Mouse (Mus musculus): Measurements from ENCODE around the gene Slc22a23. TPM values are rescaled to one million over a fixed set of nuclear protein-coding genes. Genes with fewer than 3 reads are reported as not detected.

Slc22a23 gene
- total and polyA plus RNA-seq, 3 experiments: 11.1 to 14.2 (median 12.2) TPM

- intact Hi-C loops (cut with DNase I): no loop called here
- 94% methylated on average over 2 of the region's 2 CpGs for WGBS
- no peak overlapping the region for H3K9ac ChIP-seq (ENCODE audit: low read depth, low read length)
Observed at GRCm38 (mm10) chr13:34311593-34311992, 33.4 kb downstream of the Slc22a23 start.

GRCm38 (mm10) chr13:34308604-34308927, 36.4 kb downstream of the Slc22a23 start:
- Histone ChIP-seq H3K4me3 (no peak overlapping the region), H3K27ac (no peak overlapping the region), H3K79me2 (replicated peaks; ENCODE audit: control insufficient read depth, insufficient read depth, low read length) (no peaks in the 10 kb centered on the region), H3K9ac (ENCODE audit: low read depth, low read length) (no peak overlapping the region), H3K36me3 (ENCODE audit: control insufficient read depth, insufficient read depth, low read length) (no peaks in the 10 kb centered on the region), H3K4me1 (ENCODE audit: control insufficient read depth, insufficient read depth, low read length) (no peaks in the 10 kb centered on the region), H3K27me3 (ENCODE audit: control insufficient read depth, insufficient read depth, low read length) (no peaks in the 10 kb centered on the region)
- WGBS: 54% methylated on average over 3 of the region's 3 CpGs
- intact Hi-C loops (cut with DNase I): no loop called here
- DNase-seq: no peak
- TF ChIP-seq EP300 (IDR thresholded peaks at IDR 0.05; ENCODE audit: insufficient read depth, low read depth, low read length): no peak
- TF ChIP-seq CTCF (IDR thresholded peaks at IDR 0.05): no peak
- TF ChIP-seq POLR2A (IDR thresholded peaks at IDR 0.05; ENCODE audit: insufficient read depth, low read depth, low read length): no peak

More at GRCm38 (mm10) chr13:34311593-34311992, 33.4 kb downstream of the Slc22a23 start:
- no peaks in the 10 kb centered on the region for H3K79me2 ChIP-seq (replicated peaks; ENCODE audit: control insufficient read depth, insufficient read depth, low read length)
- no peaks in the 10 kb centered on the region for H3K36me3 ChIP-seq (ENCODE audit: control insufficient read depth, insufficient read depth, low read length)
- DNase-seq: no peak
- no peak for TF ChIP-seq EP300 (IDR thresholded peaks at IDR 0.05; ENCODE audit: insufficient read depth, low read depth, low read length)
- TF ChIP-seq CTCF (IDR thresholded peaks at IDR 0.05): no peak
- no peak for TF ChIP-seq POLR2A (IDR thresholded peaks at IDR 0.05; ENCODE audit: insufficient read depth, low read depth, low read length)
- H3K27me3 ChIP-seq (ENCODE audit: control insufficient read depth, insufficient read depth, low read length): no peaks in the 10 kb centered on the region
- no peak overlapping the region for H3K27ac ChIP-seq
- no peaks in the 10 kb centered on the region for H3K4me1 ChIP-seq (ENCODE audit: control insufficient read depth, insufficient read depth, low read length)
- H3K4me3 ChIP-seq: no peak overlapping the region

- Histone ChIP-seq H3K4me1 (ENCODE audit: control insufficient read depth, insufficient read depth, low read length) (no peaks in the 10 kb centered on the region), H3K27me3 (ENCODE audit: control insufficient read depth, insufficient read depth, low read length) (no peaks in the 10 kb centered on the region), H3K4me3 (no peak overlapping the region), H3K27ac (no peak overlapping the region), H3K36me3 (ENCODE audit: control insufficient read depth, insufficient read depth, low read length) (no peaks in the 10 kb centered on the region), H3K79me2 (replicated peaks; ENCODE audit: control insufficient read depth, insufficient read depth, low read length) (no peaks in the 10 kb centered on the region), H3K9ac (ENCODE audit: low read depth, low read length) (no peak overlapping the region)
- intact Hi-C loops (cut with DNase I): no loop called here
- TF ChIP-seq POLR2A (IDR thresholded peaks at IDR 0.05; ENCODE audit: insufficient read depth, low read depth, low read length) (no peak), CTCF (IDR thresholded peaks at IDR 0.05) (no peak), EP300 (IDR thresholded peaks at IDR 0.05; ENCODE audit: insufficient read depth, low read depth, low read length) (no peak)
- WGBS: 84% methylated on average over 7 of the region's 7 CpGs
- no peak for DNase-seq
Observed at GRCm38 (mm10) chr13:34307696-34308603, 37.0 kb downstream of the Slc22a23 start.

GRCm38 (mm10) chr13:34305964-34306671, 38.9 kb downstream of the Slc22a23 start:
- no peak overlapping the region for H3K27ac ChIP-seq
- 85% methylated on average over 2 of the region's 2 CpGs for WGBS
- no peaks in the 10 kb centered on the region for H3K4me1 ChIP-seq (ENCODE audit: control insufficient read depth, insufficient read depth, low read length)
- H3K79me2 ChIP-seq (replicated peaks; ENCODE audit: control insufficient read depth, insufficient read depth, low read length): no peaks in the 10 kb centered on the region
- no peak overlapping the region for H3K4me3 ChIP-seq
- H3K27me3 ChIP-seq (ENCODE audit: control insufficient read depth, insufficient read depth, low read length): no peaks in the 10 kb centered on the region
- no peaks in the 10 kb centered on the region for H3K36me3 ChIP-seq (ENCODE audit: control insufficient read depth, insufficient read depth, low read length)
- intact Hi-C loops (cut with DNase I): no loop called here
- no peak for TF ChIP-seq EP300 (IDR thresholded peaks at IDR 0.05; ENCODE audit: insufficient read depth, low read depth, low read length)
- TF ChIP-seq CTCF (IDR thresholded peaks at IDR 0.05): no peak
- TF ChIP-seq POLR2A (IDR thresholded peaks at IDR 0.05; ENCODE audit: insufficient read depth, low read depth, low read length): no peak
- H3K9ac ChIP-seq (ENCODE audit: low read depth, low read length): no peak overlapping the region
- no peak for DNase-seq

- H3K36me3 ChIP-seq (ENCODE audit: control insufficient read depth, insufficient read depth, low read length): no peaks in the 10 kb centered on the region
- intact Hi-C loops (cut with DNase I): no loop called here
- 85% methylated on average over 3 of the region's 3 CpGs for WGBS
- no peaks in the 10 kb centered on the region for H3K4me1 ChIP-seq (ENCODE audit: control insufficient read depth, insufficient read depth, low read length)
- TF ChIP-seq POLR2A (IDR thresholded peaks at IDR 0.05; ENCODE audit: insufficient read depth, low read depth, low read length) (no peak), EP300 (IDR thresholded peaks at IDR 0.05; ENCODE audit: insufficient read depth, low read depth, low read length) (no peak), CTCF (IDR thresholded peaks at IDR 0.05) (no peak)
- H3K9ac ChIP-seq (ENCODE audit: low read depth, low read length): no peak overlapping the region
- DNase-seq: no peak
- H3K27me3 ChIP-seq (ENCODE audit: control insufficient read depth, insufficient read depth, low read length): no peaks in the 10 kb centered on the region
- H3K79me2 ChIP-seq (replicated peaks; ENCODE audit: control insufficient read depth, insufficient read depth, low read length): no peaks in the 10 kb centered on the region
- no peak overlapping the region for H3K4me3 ChIP-seq
- H3K27ac ChIP-seq: no peak overlapping the region
Observed at GRCm38 (mm10) chr13:34304896-34305295, 40.1 kb downstream of the Slc22a23 start.
